ENCODE assay signal across 28 mouse cellular contexts in the genomic region with DNA sequence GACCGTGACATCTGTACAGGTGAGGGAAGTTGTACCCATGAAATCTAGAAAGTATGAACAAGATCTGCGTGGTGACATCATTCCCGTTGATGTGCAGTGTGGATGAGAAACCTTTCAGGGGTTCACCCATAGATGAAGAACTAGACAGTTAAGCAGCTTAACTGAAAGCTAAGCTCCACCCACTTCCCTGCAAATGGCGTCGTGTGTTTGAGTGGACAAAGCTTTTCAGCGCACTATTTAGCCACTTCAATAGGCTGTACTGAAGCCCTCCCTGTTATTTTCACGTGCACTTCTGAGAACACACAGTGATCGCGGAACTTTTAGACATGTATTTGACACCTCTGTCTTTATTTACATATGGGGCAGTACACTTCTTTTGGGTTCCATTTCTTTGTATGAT. TPM values are rescaled to one million over a fixed set of nuclear protein-coding genes. Genes with fewer than 3 reads are reported as not detected.
DNase-seq lines count a peak whose midpoint lies in the region; ATAC-seq and TF ChIP-seq lines count a peak whose summit lies in the region.
"Had no signal": no experiment of that assay in that cellular context is flagged by ENCODE, and none has a peak within 500 bp of the region (broad histone marks: within the 10 kb centered on the region; RNA-seq: fewer than 3 reads in every experiment).

No protein-coding gene starts in this region.

- no peaks in the 10 kb centered on the region for H3K9me3 ChIP-seq in heart, embryonic 11.5 days (replicated peaks; ENCODE audit: control insufficient read depth, low read length)
- no peaks in the 10 kb centered on the region for H3K9me3 ChIP-seq in lung, embryonic 16.5 days (ENCODE audit: control insufficient read depth, low read length)
- peaks cover 13% of the 10 kb centered on the region for H3K9me3 ChIP-seq in G1E (replicated peaks)
- H3K9me3 ChIP-seq: embryonic facial prominence, embryonic 12.5 days; embryonic facial prominence, embryonic 15.5 days; forebrain, embryonic 12.5 days; forebrain, embryonic 15.5 days; heart, embryonic 12.5 days; heart, embryonic 15.5 days; hindbrain, embryonic 10.5 days; hindbrain, embryonic 13.5 days had no signal

- H3K4me1 ChIP-seq in heart, embryonic 11.5 days (ENCODE audit: control insufficient read depth, insufficient read depth, low read length) = no peaks in the 10 kb centered on the region
- no peaks in the 10 kb centered on the region for H3K4me1 ChIP-seq in lung, embryonic 16.5 days (replicated peaks; ENCODE audit: control insufficient read depth, insufficient read depth, low read length)
- H3K4me1 ChIP-seq in G1E (ENCODE audit: insufficient read depth, low read depth, low read length) = peaks cover 4% of the 10 kb centered on the region
- H3K4me1 ChIP-seq: embryonic facial prominence, embryonic 12.5 days; embryonic facial prominence, embryonic 15.5 days; forebrain, embryonic 12.5 days; forebrain, embryonic 15.5 days; heart, embryonic 12.5 days; heart, embryonic 15.5 days; hindbrain, embryonic 13.5 days had no signal

- TF ChIP-seq CTCF in G1E (IDR thresholded peaks at IDR 0.05; ENCODE audit: low read depth, low read length) = no peak

- no peaks in the 10 kb centered on the region for H3K27me3 ChIP-seq in heart, embryonic 11.5 days (ENCODE audit: control insufficient read depth, insufficient read depth, low read length)
- no peaks in the 10 kb centered on the region for H3K27me3 ChIP-seq in lung, embryonic 16.5 days (ENCODE audit: control insufficient read depth, insufficient read depth, low read depth, low read length)
- no peaks in the 10 kb centered on the region for H3K27me3 ChIP-seq in G1E (ENCODE audit: insufficient read depth, low read length)
- H3K27me3 ChIP-seq: CH12.LX; embryonic facial prominence, embryonic 12.5 days; embryonic facial prominence, embryonic 15.5 days; forebrain, embryonic 12.5 days; forebrain, embryonic 15.5 days; heart, embryonic 12.5 days; heart, embryonic 15.5 days; hindbrain, embryonic 13.5 days had no signal

- no peak overlapping the region for H3K27ac ChIP-seq in heart, embryonic 11.5 days (ENCODE audit: low read depth, low read length)
- no peak overlapping the region for H3K27ac ChIP-seq in lung, embryonic 16.5 days (ENCODE audit: low read length)
- H3K27ac ChIP-seq: embryonic facial prominence, embryonic 12.5 days; embryonic facial prominence, embryonic 15.5 days; forebrain, embryonic 12.5 days; forebrain, embryonic 15.5 days; heart, embryonic 15.5 days; hindbrain, embryonic 10.5 days; hindbrain, embryonic 13.5 days had no signal

- H3K9ac ChIP-seq in heart, embryonic 11.5 days (ENCODE audit: low read depth, low read length) = no peak overlapping the region
- no peak overlapping the region for H3K9ac ChIP-seq in lung, embryonic 16.5 days (ENCODE audit: low read length)
- H3K9ac ChIP-seq: embryonic facial prominence, embryonic 12.5 days; embryonic facial prominence, embryonic 15.5 days; forebrain, embryonic 12.5 days; forebrain, embryonic 15.5 days; heart, embryonic 12.5 days; heart, embryonic 15.5 days; hindbrain, embryonic 13.5 days had no signal

- H3K36me3 ChIP-seq in heart, embryonic 11.5 days (ENCODE audit: control insufficient read depth, insufficient read depth, low read length) = no peaks in the 10 kb centered on the region
- H3K36me3 ChIP-seq in lung, embryonic 16.5 days (ENCODE audit: control insufficient read depth, insufficient read depth, low read length) = peaks cover 7% of the 10 kb centered on the region
- H3K36me3 ChIP-seq in G1E (replicated peaks) = peaks cover 34% of the 10 kb centered on the region
- H3K36me3 ChIP-seq: heart, embryonic 15.5 days had no signal

- no peak overlapping the region for H3K4me3 ChIP-seq in heart, embryonic 11.5 days (ENCODE audit: low read depth, low read length)
- H3K4me3 ChIP-seq in lung, embryonic 16.5 days (ENCODE audit: low read length) = no peak overlapping the region
- H3K4me3 ChIP-seq in G1E (ENCODE audit: low read depth, low read length) = peak overlapping the region; percentile 69
- H3K4me3 ChIP-seq: embryonic facial prominence, embryonic 12.5 days; embryonic facial prominence, embryonic 15.5 days; forebrain, embryonic 12.5 days; forebrain, embryonic 15.5 days; heart, embryonic 12.5 days; heart, embryonic 15.5 days; hindbrain, embryonic 10.5 days; hindbrain, embryonic 13.5 days had no signal

- DNase-seq in heart, adult 11 months = peak; percentile 70
- no peak for DNase-seq in lung, postnatal 4 days
- no peak for DNase-seq in G1E (ENCODE audit: low spot score)
- no peak for DNase-seq in layer of hippocampus, adult 8-10 months (ENCODE audit: low spot score in 2 of 2)
- DNase-seq in thymus, postnatal 36 days = no peak
- DNase-seq: adrenal gland, adult 2 months; adrenal gland, postnatal 14 days; cerebellum, adult 11 months; cerebellum, adult 2 months; cerebellum, adult 9-11 months; cerebellum, postnatal 25 days; gastrocnemius, postnatal 36 days; heart, postnatal 10 days; heart, postnatal 36 days had no signal

- 89% methylated on average over 9 of the region's 9 CpGs for WGBS in heart, embryonic 11.5 days (ENCODE audit: insufficient replicate concordance)
- 65% methylated on average over 9 of the region's 9 CpGs for WGBS in lung, embryonic 16.5 days

- no peak overlapping the region for H3K4me2 ChIP-seq in heart, embryonic 11.5 days
- no peak overlapping the region for H3K4me2 ChIP-seq in lung, embryonic 16.5 days (ENCODE audit: low read depth, low read length)
- H3K4me2 ChIP-seq: embryonic facial prominence, embryonic 12.5 days; embryonic facial prominence, embryonic 15.5 days; forebrain, embryonic 12.5 days; forebrain, embryonic 15.5 days; heart, embryonic 12.5 days; heart, embryonic 15.5 days; hindbrain, embryonic 13.5 days had no signal

- ATAC-seq in heart, embryonic 11.5 days (replicated peaks; ENCODE audit: insufficient number of reproducible peaks, low FRiP score, low TSS enrichment) = no peak
- 0 out of 2 replicates have a peak, but pooled peaks have one; percentile 28 for ATAC-seq in lung, embryonic 16.5 days (ENCODE audit: low read depth)
- peak; percentile 37; the same call in 1 of the 2 replicates for ATAC-seq in G1E (ENCODE audit: extremely low read depth, insufficient number of reproducible peaks, low FRiP score, poor library complexity, severe bottlenecking)
- ATAC-seq in CD4-positive, CD25-positive, alpha-beta regulatory T cell, adult 4 months = no peak
- ATAC-seq: forebrain, embryonic 15.5 days; hindbrain, embryonic 16.5 days; intestine, embryonic 16.5 days had no signal

RNA-seq across cellular contexts. Expression of a gene that starts 56.2 kb away (rescaled TPM):
- 4.0 and 4.4 TPM in 2 replicates for polyA plus RNA-seq in heart, embryonic 11.5 days (2014; fragmentation: Nextera tagmentation; extraction: Ambion mirVana)
- polyA plus RNA-seq in lung, embryonic 16.5 days (2015; fragmentation: Nextera tagmentation; extraction: Ambion mirVana) = 5.0 and 5.1 TPM in 2 replicates
- 3.2 and 3.6 TPM in 2 replicates for total RNA-seq in G1E (2014; fragmentation: Nextera tagmentation)
- 5.8 and 6.2 TPM in 2 replicates for total RNA-seq in G1E (2017)
- 0.52 and 0.68 TPM in 2 replicates for polyA plus RNA-seq in G1E (2012)
- total RNA-seq in layer of hippocampus, adult 8-10 months (2022) = 10 to 100 TPM; 60.7 to 70.3 (median 65.2) TPM
- polyA plus RNA-seq in CD4-positive, CD25-positive, alpha-beta regulatory T cell, adult 4 months (2017; shearing (Covaris generic)) = under 1 TPM in 1 of 2 experiments, not detected in 1; 0.11 TPM

Comparison
In these comparisons a context has a peak if more than half of its experiments do, and no peak if none do; other contexts are left out.
1. ATAC-seq: peak in lung, embryonic 16.5 days (single experiment) and G1E (single experiment); none in heart, embryonic 11.5 days (single experiment) and CD4-positive, CD25-positive, alpha-beta regulatory T cell, adult 4 months (single experiment).